Mouse (Mus musculus) ES-Bruce4 (cell line): ENCODE data around the gene Cry2.

Experiments
- CTCF ChIP-seq: IDR thresholded peaks from one replicate; pipeline ENCODE4 v1.8.1; 2011; ENCODE audit warnings: low read depth, low read length
- EP300 ChIP-seq: IDR thresholded peaks from 2 replicates; pipeline ENCODE4 v1.6.1; 2011; ENCODE audit warnings: low read depth, low read length; ENCODE audit not compliant: insufficient read depth
- POLR2A ChIP-seq: IDR thresholded peaks from one replicate; pipeline ENCODE4 v1.8.1; 2011; ENCODE audit warnings: low read length; ENCODE audit not compliant: insufficient read depth

DNA sequence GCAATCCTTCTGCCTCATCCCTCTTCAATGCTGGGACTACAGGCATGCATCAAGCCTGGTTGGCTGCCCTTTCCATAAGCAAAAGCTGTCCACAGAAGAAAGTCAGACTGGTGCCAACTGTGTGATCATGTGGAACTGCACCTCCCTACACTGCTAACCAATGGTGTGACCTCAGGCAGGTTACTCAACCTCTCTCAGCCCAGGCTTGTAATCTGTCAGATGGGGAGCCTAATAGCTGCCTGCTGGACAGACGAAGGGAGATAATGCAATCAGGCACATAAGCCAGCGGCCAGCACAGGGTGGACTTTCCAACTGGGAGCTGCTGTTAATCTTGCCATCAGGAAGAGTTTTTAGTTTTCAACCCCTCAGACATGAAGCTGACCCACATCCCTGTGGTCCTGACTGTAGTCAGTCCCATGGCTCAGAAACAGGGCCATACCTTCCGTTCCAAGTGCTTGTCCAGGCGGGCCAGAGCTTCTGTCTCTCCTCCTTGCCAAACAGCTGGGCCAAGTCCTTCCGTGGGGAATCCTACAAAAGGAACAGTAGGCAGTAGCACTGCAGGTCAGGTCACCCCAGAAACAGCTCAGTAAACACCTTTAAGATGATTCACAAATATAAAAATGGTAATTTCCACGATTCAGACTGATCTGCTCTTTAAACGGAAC lies 12.0 kb downstream of the Cry2 start:
- TF ChIP-seq POLR2A (no peak), CTCF (no peak), EP300 (no peak)
